In the genomic region with DNA sequence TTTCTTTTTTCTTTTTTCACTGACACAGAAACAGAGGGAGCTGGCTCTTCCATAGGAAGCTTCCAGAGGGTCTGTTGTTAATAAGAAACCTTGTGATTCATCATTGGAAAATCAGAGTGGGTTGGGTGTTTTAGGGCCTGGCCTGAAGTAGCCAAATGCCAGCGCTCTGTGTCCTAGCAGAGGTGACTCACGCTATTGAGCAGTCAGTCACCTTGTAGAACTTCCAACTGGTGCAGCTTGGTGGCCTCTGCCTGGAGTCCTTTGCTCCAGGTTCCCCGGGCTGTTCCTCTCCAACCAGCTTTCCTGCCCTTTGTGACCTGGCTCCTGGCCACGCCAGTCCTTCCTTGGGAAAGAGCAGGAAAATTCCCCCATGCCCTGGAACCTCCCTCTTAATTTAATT, we compare ENCODE assay signal across 13 mouse cellular contexts. TPM values are rescaled to one million over a fixed set of nuclear protein-coding genes. Genes with fewer than 3 reads are reported as not detected.
DNase-seq lines count a peak whose midpoint lies in the region; ATAC-seq and TF ChIP-seq lines count a peak whose summit lies in the region.
"Had no signal": no experiment of that assay in that cellular context is flagged by ENCODE, and none has a peak within 500 bp of the region (broad histone marks: within the 10 kb centered on the region; RNA-seq: fewer than 3 reads in every experiment).

No protein-coding gene starts in this region.

- in situ Hi-C loops in Patski (cut with MboI; ENCODE audit: low pct_unique_long_range_greater_than_20kb): no loop called here

- H3K4me1 ChIP-seq in heart, adult 2 months (ENCODE audit: control insufficient read depth, insufficient read depth, low read length): peaks cover 13% of the 10 kb centered on the region
- H3K4me1 ChIP-seq in heart, embryonic 10.5 days: 0 out of 2 replicates have a peak, but pooled peaks cover 3% of the 10 kb centered on the region
- H3K4me1 ChIP-seq: forebrain, embryonic 12.5 days had no signal

- TF ChIP-seq CTCF in heart, adult 2 months (IDR thresholded peaks at IDR 0.05): peak; percentile 57
- no peak for TF ChIP-seq CTCF in Patski (IDR thresholded peaks at IDR 0.05)

- H3K27ac ChIP-seq in heart, adult 2 months: peak overlapping the region; percentile 26; the same call in 1 of the 2 replicates
- no peak overlapping the region for H3K27ac ChIP-seq in heart, embryonic 10.5 days
- H3K27ac ChIP-seq: forebrain, embryonic 12.5 days; kidney, postnatal 0 days had no signal

- H3K4me3 ChIP-seq in heart, adult 2 months: no peak overlapping the region
- H3K4me3 ChIP-seq in heart, embryonic 10.5 days: no peak overlapping the region
- H3K4me3 ChIP-seq: forebrain, embryonic 12.5 days had no signal

- no peaks in the 10 kb centered on the region for H3K36me3 ChIP-seq in heart, adult 2 months (ENCODE audit: control insufficient read depth, insufficient read depth, low read length)
- H3K36me3 ChIP-seq in heart, embryonic 10.5 days: no peaks in the 10 kb centered on the region
- H3K36me3 ChIP-seq: forebrain, embryonic 12.5 days had no signal

- no peak; the same call in 1 of the 2 replicates for TF ChIP-seq POLR2A in heart, adult 2 months (IDR thresholded peaks at IDR 0.05; ENCODE audit: insufficient read depth, low read depth, low read length)

- no peaks in the 10 kb centered on the region for H3K79me2 ChIP-seq in heart, adult 2 months (replicated peaks; ENCODE audit: control insufficient read depth, insufficient read depth, low read length)

- peak; percentile 58 to 66 for DNase-seq in heart, adult 2 months
- no peak for DNase-seq in heart, embryonic 10.5 days (ENCODE audit: low spot score)
- peak; percentile 54 for DNase-seq in Patski (ENCODE audit: low read depth, low spot score)
- peak; percentile 53 for DNase-seq in gastrocnemius, postnatal 14 days
- peak; percentile 44 for DNase-seq in kidney, adult 9 months
- no peak for DNase-seq in ovary, postnatal 14 days (ENCODE audit: low spot score)
- no peak for DNase-seq in T-cell, adult 2 months (ENCODE audit: low spot score)
- no peak for DNase-seq in left cerebral cortex, adult 18-20 months (ENCODE audit: low spot score in 2 of 2)
- DNase-seq: liver, postnatal 0 days; retina, postnatal 1 day had no signal

- 16% methylated on average over 4 of the region's 4 CpGs for WGBS in heart, adult 2 months
- 75% methylated on average over 4 of the region's 4 CpGs for WGBS in heart, embryonic 10.5 days

- no peaks in the 10 kb centered on the region for H3K27me3 ChIP-seq in heart, adult 2 months (ENCODE audit: control insufficient read depth, insufficient read depth, low read length)
- H3K27me3 ChIP-seq in heart, embryonic 10.5 days (ENCODE audit: insufficient read depth, poor library complexity, severe bottlenecking): no peaks in the 10 kb centered on the region
- no peaks in the 10 kb centered on the region for H3K27me3 ChIP-seq in Patski
- H3K27me3 ChIP-seq: forebrain, embryonic 12.5 days had no signal

- POLR2A ChIA-PET in Patski (lab: Charles Lee): no interaction called here

- intact Hi-C loops in heart, adult 2 months (cut with DNase I): loop anchor here (5.0 kb wide), 1 partner anchor 48 kb away; no protein-coding TSS in a partner anchor
- intact Hi-C loops in gastrocnemius, postnatal 14 days (cut with DNase I; ENCODE audit: low total_unique reads): no loop called here

- ATAC-seq in Patski: peak; percentile 74
- ATAC-seq: liver, postnatal 0 days had no signal

- CTCF ChIA-PET in Patski (lab: Charles Lee): interaction anchor here (0.9 to 1.9 kb wide), 3 partner anchors 11 to 35 kb away, joined by 3 to 5 read pairs (median 4); no protein-coding TSS in a partner anchor

- no peaks in the 10 kb centered on the region for H3K9me3 ChIP-seq in heart, embryonic 10.5 days
- H3K9me3 ChIP-seq: forebrain, embryonic 12.5 days had no signal

- H3K9ac ChIP-seq in heart, adult 2 months (ENCODE audit: low read depth, low read length): no peak overlapping the region
- H3K9ac ChIP-seq: forebrain, embryonic 12.5 days; liver, postnatal 0 days had no signal

- TF ChIP-seq EP300 in heart, adult 2 months (IDR thresholded peaks at IDR 0.05; ENCODE audit: insufficient read depth, low read depth, low read length): peak; percentile 21; the same call in 1 of the 2 replicates

RNA-seq across cellular contexts. Expression of a gene that starts 44.9 kb away (rescaled TPM):
- 1 to 10 TPM; 5.6 to 7.3 TPM for total RNA-seq in heart, adult 2 months (2021)
- polyA plus RNA-seq in heart, adult 2 months (2012; rRNA removed): 7.2 and 15.1 TPM in 2 replicates
- polyA plus RNA-seq in heart, embryonic 10.5 days (2016; fragmentation: Nextera tagmentation; extraction: Ambion mirVana): 5.7 and 8.2 TPM in 2 replicates
- polyA plus RNA-seq in Patski (2021): 0.06 TPM
- 10 to 100 TPM in 1 of 2 experiments, 1 to 10 TPM in 1; 8.6 to 10.8 TPM for total RNA-seq in gastrocnemius, postnatal 14 days (2021)
- under 1 TPM; 0.28 to 0.74 TPM for total RNA-seq in left cerebral cortex, adult 18-20 months (2021)
- total RNA-seq: megakaryocyte-erythroid progenitor cell, adult 5-6 weeks had no signal

Comparison
In these comparisons a context has a peak if more than half of its experiments do, and no peak if none do; other contexts are left out.
1. DNase-seq: peak in heart, adult 2 months (2 of 2), Patski (single experiment), gastrocnemius, postnatal 14 days (single experiment) and kidney, adult 9 months (single experiment); none in heart, embryonic 10.5 days (single experiment), ovary, postnatal 14 days (single experiment), T-cell, adult 2 months (single experiment) and left cerebral cortex, adult 18-20 months (0 of 2).